Mouse (Mus musculus): ENCODE results near the gene 1700029J07Rik.

Gene 1700029J07Rik

GRCm38 (mm10) chr8:45946283-45946682 lies 28.8 kb downstream of the 1700029J07Rik start:
- no peak for DNase-seq

- no peak for DNase-seq
These were observed 38.1 kb downstream of the 1700029J07Rik start for GRCm38 (mm10) chr8:45936986-45937385.

GRCm38 (mm10) chr8:45934582-45935014 lies 40.5 kb downstream of the 1700029J07Rik start, which contains the start of gene Ccdc110:
Ccdc110 (plus strand) TSS chr8:45934619.
- peak; percentile 100 for DNase-seq

- DNase-seq = no peak
These were observed 52.9 kb downstream of the 1700029J07Rik start for GRCm38 (mm10) chr8:45922116-45922515.

GRCm38 (mm10) chr8:45920392-45920791 lies 54.7 kb downstream of the 1700029J07Rik start:
- DNase-seq = no peak

- DNase-seq = no peak
These were observed 56.2 kb downstream of the 1700029J07Rik start for GRCm38 (mm10) chr8:45918891-45919290.

- no peak for DNase-seq
These were observed 57.9 kb downstream of the 1700029J07Rik start for GRCm38 (mm10) chr8:45917040-45917679.

- DNase-seq = no peak
These were observed 58.6 kb downstream of the 1700029J07Rik start for GRCm38 (mm10) chr8:45916496-45916895.

- no peak for DNase-seq
These were observed 61.3 kb downstream of the 1700029J07Rik start for GRCm38 (mm10) chr8:45913707-45914106.

- no peak for DNase-seq
These were observed 68.8 kb downstream of the 1700029J07Rik start for GRCm38 (mm10) chr8:45906251-45906619.

GRCm38 (mm10) chr8:45905591-45906250 lies 69.3 kb downstream of the 1700029J07Rik start:
- no peak for DNase-seq

- DNase-seq = no peak
These were observed 71.4 kb downstream of the 1700029J07Rik start for GRCm38 (mm10) chr8:45903659-45904058.
